Mouse (Mus musculus) MEL (cell line): ENCODE data around the gene Rbpj. TPM values are rescaled to one million over a fixed set of nuclear protein-coding genes. Genes with fewer than 3 reads are reported as not detected.

Source experiments
- DNase-seq: peaks from one replicate; pipeline ENCODE4 v3.0.0; 2011; ENCODE audit warnings: low read depth, low spot score
- H3K27ac ChIP-seq: 2 replicates; pipeline ENCODE4 v1.5.1; 2012; ENCODE audit warnings: low read depth, mild to moderate bottlenecking, control low read depth, low read length, moderate library complexity; ENCODE audit not compliant: control insufficient read depth
- H3K27me3 ChIP-seq, 2 experiments: fragments of 150-350 bp in 1 of 2; sonication (generic) in 1 of 2; 2 replicates each; pipeline ENCODE4 v1.6.1; 2012; ENCODE audit warnings: low read length in 2 of 2, mild to moderate bottlenecking in 2 of 2, improper control_type of control experiment in 1 of 2, moderate library complexity in 1 of 2; ENCODE audit not compliant: insufficient read depth in 2 of 2, control insufficient read depth in 1 of 2
- H3K36me3 ChIP-seq, 2 experiments: 2 replicates each; pipeline ENCODE4 v1.6.1; 2012 to 2014; ENCODE audit warnings: low read length in 2 of 2, improper control_type of control experiment in 1 of 2, inconsistent platforms in 1 of 2, mild to moderate bottlenecking in 1 of 2; ENCODE audit not compliant: insufficient read depth in 2 of 2, control insufficient read depth in 1 of 2
- H3K4me1 ChIP-seq, 2 experiments: fragments of 150-350 bp in 1 of 2; sonication (generic) in 1 of 2; 2 replicates each; pipeline ENCODE4 v1.6.1; 2012; ENCODE audit warnings: low read length in 2 of 2, improper control_type of control experiment in 1 of 2, mild to moderate bottlenecking in 1 of 2; ENCODE audit not compliant: insufficient read depth in 2 of 2, control insufficient read depth in 1 of 2
- H3K4me3 ChIP-seq, 2 experiments: fragments of 150-350 bp in 1 of 2; sonication (generic) in 1 of 2; 2 replicates each; pipeline ENCODE4 v1.5.1; 2012; ENCODE audit warnings: low read depth in 2 of 2, low read length in 2 of 2, mild to moderate bottlenecking in 2 of 2, moderate library complexity in 2 of 2, control low read depth in 1 of 2, improper control_type of control experiment in 1 of 2; ENCODE audit not compliant: control insufficient read depth in 1 of 2, insufficient read depth in 1 of 2
- H3K79me2 ChIP-seq: 2 replicates; pipeline ENCODE4 v1.6.1; 2012; ENCODE audit warnings: mild to moderate bottlenecking, low read length, moderate library complexity; ENCODE audit not compliant: control insufficient read depth, poor library complexity, insufficient read depth
- H3K9ac ChIP-seq: 2 replicates; pipeline ENCODE4 v1.6.1; 2012; ENCODE audit warnings: low read depth, mild to moderate bottlenecking, control low read depth, low read length, moderate library complexity; ENCODE audit not compliant: control insufficient read depth, poor library complexity, severe bottlenecking
- H3K9me3 ChIP-seq: fragments of 150-350 bp; sonication (generic); replicated peaks from 2 replicates; pipeline ENCODE4 v1.6.1; 2012; ENCODE audit warnings: mild to moderate bottlenecking, low read length, improper control_type of control experiment, moderate library complexity; ENCODE audit not compliant: insufficient read depth
- E2F4 ChIP-seq: IDR thresholded peaks from 2 replicates; pipeline ENCODE4 v1.6.1; 2011; ENCODE audit warnings: low read depth, low read length, improper control_type of control experiment, borderline replicate concordance
- HCFC1 ChIP-seq: IDR thresholded peaks from 2 replicates; pipeline ENCODE4 v1.6.1; 2012; ENCODE audit warnings: low read depth, mild to moderate bottlenecking, inconsistent platforms, low read length, improper control_type of control experiment, moderate library complexity
- MYB ChIP-seq: IDR thresholded peaks from 2 replicates; pipeline ENCODE4 v1.6.1; 2011; ENCODE audit warnings: mild to moderate bottlenecking, low read depth, low read length, improper control_type of control experiment
- MYC ChIP-seq: IDR thresholded peaks from 2 replicates; pipeline ENCODE4 v1.6.1; 2011; ENCODE audit warnings: low read depth, mild to moderate bottlenecking, low read length, improper control_type of control experiment, moderate library complexity
- POLR2AphosphoS2 ChIP-seq: IDR thresholded peaks from 2 replicates; pipeline ENCODE4 v1.6.1; 2011; ENCODE audit warnings: low read length, improper control_type of control experiment
- POLR2AphosphoS5 ChIP-seq: IDR thresholded peaks from 2 replicates; pipeline ENCODE4 v1.6.1; 2012; ENCODE audit warnings: low read depth, borderline replicate concordance, mild to moderate bottlenecking, inconsistent platforms, low read length, moderate library complexity, mixed read lengths
- RCOR1 ChIP-seq: IDR thresholded peaks from 2 replicates; pipeline ENCODE4 v1.6.1; 2012; ENCODE audit warnings: low read depth, mild to moderate bottlenecking, inconsistent platforms, low read length, improper control_type of control experiment
- SIN3A ChIP-seq: IDR thresholded peaks from 2 replicates; pipeline ENCODE4 v1.6.1; 2012; ENCODE audit warnings: low read length, improper control_type of control experiment, inconsistent platforms
- TBP ChIP-seq: IDR thresholded peaks from 2 replicates; pipeline ENCODE4 v1.8.0; 2011; ENCODE audit warnings: low read depth, low read length, improper control_type of control experiment
- USF1 ChIP-seq: IDR thresholded peaks from 2 replicates; pipeline ENCODE4 v1.6.1; 2014; ENCODE audit warnings: low read depth, mild to moderate bottlenecking, inconsistent platforms, low read length, improper control_type of control experiment, moderate library complexity
- ZC3H11A ChIP-seq: IDR thresholded peaks from 2 replicates; pipeline ENCODE4 v1.6.1; 2012; ENCODE audit warnings: low read depth, mild to moderate bottlenecking, inconsistent platforms, low read length, improper control_type of control experiment
- ZNF384 ChIP-seq: IDR thresholded peaks from 2 replicates; pipeline ENCODE4 v1.6.1; 2012; ENCODE audit warnings: low read depth, mild to moderate bottlenecking, inconsistent platforms, low read length, improper control_type of control experiment
- polyA plus RNA-seq, 2 experiments: library from polyadenylated mRNA; stranded (reverse) in 1 of 2; unstranded in 1 of 2; fragments of >175 nt in 1 of 2; fragments of >200 nt in 1 of 2; gene quantifications; 2 replicates each; pipeline versions ENCODE4 v1.2.1 to v1.2.4; 2012; ENCODE audit warnings: low replicate concordance in 2 of 2, low read depth in 1 of 2; ENCODE audit not compliant: insufficient read length in 2 of 2, insufficient read depth in 1 of 2, missing spikeins in 1 of 2
- total RNA-seq: library from RNA; depleted of rRNA; stranded (reverse); fragments of 300-350 nt; gene quantifications from 2 replicates; pipeline ENCODE4 v1.2.3, GENCODE M21; 2012

Rbpj gene
- total and polyA plus RNA-seq, 3 experiments: 6.0 to 34.5 (median 19.1) TPM

DNA sequence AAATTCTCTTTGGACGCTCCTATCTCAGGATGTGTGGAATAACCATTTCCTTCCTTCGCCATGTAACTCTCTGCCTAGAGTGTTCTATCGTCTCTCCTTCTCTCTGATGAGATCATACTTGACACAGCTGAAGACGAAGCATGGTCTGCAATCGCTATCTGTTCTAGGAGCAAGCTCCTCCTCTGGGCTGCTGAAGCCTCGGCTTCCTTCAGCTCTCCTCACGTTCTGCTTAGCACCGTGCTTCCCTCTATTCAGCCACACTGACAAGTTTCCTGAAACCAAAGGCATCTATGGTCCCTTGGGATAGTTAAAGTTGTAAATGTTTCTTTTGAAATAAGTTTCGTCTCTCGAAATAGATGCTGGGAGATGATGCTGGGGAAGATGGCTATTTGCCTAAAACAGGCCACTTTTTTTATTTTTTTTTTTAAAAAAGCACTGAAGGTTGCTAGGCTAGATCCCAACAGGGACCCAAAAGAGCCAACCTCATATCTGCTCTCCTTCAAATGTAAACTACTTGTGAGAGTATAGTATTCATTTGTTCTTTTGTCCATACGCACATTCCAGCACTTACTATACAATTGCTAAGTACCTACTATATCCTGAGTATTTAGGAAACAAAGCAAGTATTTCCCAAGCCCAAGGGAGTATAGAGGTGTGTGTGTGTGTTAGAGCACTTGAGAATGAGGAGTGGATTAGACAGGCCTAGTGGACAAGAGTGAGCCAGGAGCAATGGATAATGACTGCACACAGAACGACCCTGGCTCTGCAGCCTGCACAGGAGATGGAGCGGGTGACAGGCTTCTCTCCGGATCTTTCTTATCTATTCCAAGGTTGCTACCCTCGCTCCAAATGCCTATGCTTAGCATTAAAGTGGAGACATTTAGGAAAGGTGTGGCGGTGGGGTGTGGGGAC, 726 bp downstream of the Rbpj start:
- Histone ChIP-seq H3K9me3 (no peaks in the 10 kb centered on the region), H3K79me2 (no peaks in the 10 kb centered on the region), H3K27me3 (no peaks in the 10 kb centered on the region), H3K27ac (no peak overlapping the region), H3K36me3 (no peaks in the 10 kb centered on the region), H3K9ac (no peak overlapping the region), H3K4me1 (no peaks in the 10 kb centered on the region), H3K4me3 (no peak overlapping the region)
- no peak for TF ChIP-seq POLR2AphosphoS5
- DNase-seq: no peak

DNA sequence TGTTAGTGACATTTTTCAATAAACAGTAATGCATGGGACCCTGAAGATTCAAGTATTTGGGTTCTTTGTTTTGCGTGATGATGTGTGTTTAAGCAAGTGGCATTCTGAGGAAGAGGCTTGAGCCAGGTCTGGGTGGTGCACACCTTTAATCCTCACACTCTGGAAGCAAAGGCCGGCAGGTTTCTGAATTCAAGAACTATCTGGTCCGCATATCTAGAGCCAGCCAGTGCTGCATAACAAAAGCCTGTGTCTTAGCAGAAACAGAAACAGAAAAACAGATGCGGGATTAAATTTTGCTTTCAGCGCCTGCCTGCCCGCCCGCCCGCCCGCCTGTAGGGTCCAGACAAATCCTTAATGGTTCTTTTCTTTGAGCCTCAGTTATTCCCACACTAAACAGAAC, 1.6 kb downstream of the Rbpj start:
- Histone ChIP-seq H3K27ac (no peak overlapping the region), H3K4me1 (no peaks in the 10 kb centered on the region), H3K27me3 (no peaks in the 10 kb centered on the region), H3K36me3 (no peaks in the 10 kb centered on the region), H3K9ac (no peak overlapping the region), H3K4me3 (no peak overlapping the region), H3K9me3 (no peaks in the 10 kb centered on the region), H3K79me2 (no peaks in the 10 kb centered on the region)
- TF ChIP-seq ZNF384 (no peak), HCFC1 (no peak)
- no peak for DNase-seq

GRCm38 (mm10) chr5:53468366-53468765, 2.4 kb downstream of the Rbpj start:
- no peaks in the 10 kb centered on the region for H3K27me3 ChIP-seq
- H3K4me3 ChIP-seq: no peak overlapping the region
- no peaks in the 10 kb centered on the region for H3K36me3 ChIP-seq
- no peaks in the 10 kb centered on the region for H3K79me2 ChIP-seq
- no peak for DNase-seq
- TF ChIP-seq SIN3A (no peak), ZC3H11A (no peak), MYC (no peak), TBP (no peak), POLR2AphosphoS2 (no peak), USF1 (no peak), ZNF384 (no peak), RCOR1 (no peak), E2F4 (no peak), MYB (no peak)
- TF ChIP-seq, all 39 proteins: peak for 0
- Histone ChIP-seq H3K27ac (no peak overlapping the region), H3K9ac (no peak overlapping the region), H3K9me3 (no peaks in the 10 kb centered on the region), H3K4me1 (no peaks in the 10 kb centered on the region)
